Mouse (Mus musculus): Measurements from ENCODE around the gene Slc19a3. TPM values are rescaled to one million over a fixed set of nuclear protein-coding genes. Genes with fewer than 3 reads are reported as not detected.
A peak's percentile ranks its signal among the peaks of the same experiment; 100 is the strongest.
"Not testable (repeated sequence)": the region's sequence is repeated elsewhere in the genome, so short reads cannot be mapped to it uniquely, and the experiment has no call there.

The Slc19a3 gene
- polyA plus RNA-seq, 1 experiment from 2014 or later: 1.5 TPM

DNA sequence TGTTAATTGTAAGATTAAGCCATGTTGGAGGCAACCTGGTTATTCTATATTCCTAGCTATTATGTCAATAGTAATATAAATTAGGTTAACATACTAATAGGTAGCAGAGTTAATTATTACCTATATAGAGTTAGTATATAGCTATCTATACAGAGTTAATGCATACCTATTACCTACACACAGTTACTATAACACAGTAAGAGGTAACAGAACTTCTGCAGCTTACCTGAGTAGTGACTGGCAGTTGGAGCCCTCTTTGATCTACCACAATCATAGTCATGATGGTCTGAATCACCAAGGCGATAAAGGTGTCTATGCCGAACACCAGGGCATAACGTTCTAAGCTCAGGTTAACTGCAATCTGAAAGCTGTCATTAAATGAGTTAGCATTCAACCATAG, 23.8 kb downstream of the Slc19a3 start:
- no peak overlapping the region for H3K4me2 ChIP-seq (replicated peaks; ENCODE audit: low read depth, low read length)
- no peaks in the 10 kb centered on the region for H3K36me3 ChIP-seq (ENCODE audit: insufficient read depth, low read length)
- H3K4me1 ChIP-seq (ENCODE audit: insufficient read depth, low read length): no peaks in the 10 kb centered on the region
- H3K27ac ChIP-seq (ENCODE audit: low read length): no peak overlapping the region
- no peaks in the 10 kb centered on the region for H3K27me3 ChIP-seq (ENCODE audit: insufficient read depth, low read length)
- H3K4me3 ChIP-seq (ENCODE audit: low read length): no peak overlapping the region
- no peak for ATAC-seq (ENCODE audit: low FRiP score, low TSS enrichment)
- H3K9ac ChIP-seq (replicated peaks; ENCODE audit: low read length): no peak overlapping the region
- no peaks in the 10 kb centered on the region for H3K9me3 ChIP-seq (ENCODE audit: low read length)
- 81% methylated on average over 3 of the region's 3 CpGs for WGBS

DNA sequence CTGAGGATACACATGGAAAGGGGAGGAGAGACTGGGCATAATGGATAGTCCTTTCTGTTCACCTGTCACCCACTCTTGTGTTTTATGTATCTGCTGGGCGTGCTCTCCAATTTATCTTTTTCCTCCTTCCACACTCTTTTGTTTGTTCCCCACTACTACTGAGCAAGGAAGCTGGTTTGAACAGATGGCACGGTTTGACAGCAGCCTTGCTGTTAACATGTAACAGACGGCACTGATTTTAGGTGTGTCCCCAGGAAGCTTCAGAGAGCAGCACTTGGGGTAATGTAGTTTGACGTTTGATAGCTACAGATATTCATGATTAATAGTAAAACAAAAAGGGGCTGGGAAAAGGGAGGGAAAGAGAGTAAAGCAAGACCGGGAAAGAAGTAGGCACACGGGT, 30.8 kb downstream of the Slc19a3 start:
- H3K9ac ChIP-seq (replicated peaks; ENCODE audit: low read length): no peak overlapping the region
- H3K4me1 ChIP-seq (ENCODE audit: insufficient read depth, low read length): no peaks in the 10 kb centered on the region
- H3K27me3 ChIP-seq (ENCODE audit: insufficient read depth, low read length): no peaks in the 10 kb centered on the region
- WGBS: 56% methylated on average over 6 of the region's 6 CpGs
- no peak overlapping the region for H3K4me3 ChIP-seq (ENCODE audit: low read length)
- H3K27ac ChIP-seq (ENCODE audit: low read length): no peak overlapping the region
- no peak overlapping the region for H3K4me2 ChIP-seq (replicated peaks; ENCODE audit: low read depth, low read length)
- H3K9me3 ChIP-seq (ENCODE audit: low read length): no peaks in the 10 kb centered on the region
- H3K36me3 ChIP-seq (ENCODE audit: insufficient read depth, low read length): no peaks in the 10 kb centered on the region
- no peak for ATAC-seq (ENCODE audit: low FRiP score, low TSS enrichment)

DNA sequence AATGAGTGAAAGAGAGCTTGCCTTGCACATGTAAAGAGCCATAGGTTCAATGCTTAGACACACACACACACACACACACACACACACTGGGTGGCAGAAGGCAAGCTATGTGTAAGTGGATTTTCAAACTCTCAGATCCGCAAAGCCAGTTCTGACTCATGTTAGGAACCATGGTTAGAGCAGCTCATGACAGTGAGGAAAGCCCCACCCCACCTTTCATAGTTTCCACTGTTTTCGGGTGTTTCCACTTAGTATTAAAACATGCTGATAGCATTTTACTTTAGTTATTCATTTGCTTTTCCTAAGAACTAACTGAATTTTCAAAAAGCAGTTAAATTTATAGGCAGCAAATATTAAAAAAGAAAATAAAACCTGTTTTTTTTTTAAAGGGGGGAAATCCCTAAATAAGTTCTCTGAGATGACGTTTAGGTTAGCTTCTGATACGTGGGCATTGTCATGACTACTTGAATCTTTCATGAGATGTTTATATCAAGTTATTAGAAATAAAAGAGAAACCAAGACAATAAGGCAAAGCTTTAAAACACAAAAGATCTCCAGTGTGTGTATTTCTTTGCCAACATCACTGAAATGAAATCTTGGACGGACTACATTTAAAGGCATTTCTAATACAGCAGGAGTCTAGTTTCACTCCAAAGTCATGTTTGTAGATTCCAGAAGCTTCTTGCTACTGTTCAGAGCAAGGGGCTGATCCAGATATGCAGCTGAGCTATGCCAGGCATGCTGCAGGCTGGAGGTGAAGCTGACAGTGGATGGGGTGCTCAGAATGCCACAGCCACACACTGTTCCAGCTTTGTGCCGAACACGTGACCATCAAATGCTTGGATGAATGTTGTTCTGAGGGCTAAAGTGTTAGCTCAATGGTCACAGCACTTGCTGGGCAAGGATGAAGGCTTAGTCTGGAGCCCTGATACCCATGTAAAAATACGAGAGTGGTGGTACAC, 31.7 kb downstream of the Slc19a3 start:
- Histone ChIP-seq H3K4me2 (replicated peaks; ENCODE audit: low read depth, low read length) (no peak overlapping the region), H3K9ac (replicated peaks; ENCODE audit: low read length) (no peak overlapping the region), H3K4me1 (ENCODE audit: insufficient read depth, low read length) (no peaks in the 10 kb centered on the region), H3K27ac (ENCODE audit: low read length) (no peak overlapping the region), H3K4me3 (ENCODE audit: low read length) (no peak overlapping the region), H3K27me3 (ENCODE audit: insufficient read depth, low read length) (no peaks in the 10 kb centered on the region), H3K9me3 (ENCODE audit: low read length) (no peaks in the 10 kb centered on the region), H3K36me3 (ENCODE audit: insufficient read depth, low read length) (no peaks in the 10 kb centered on the region)
- ATAC-seq (ENCODE audit: low FRiP score, low TSS enrichment): no peak
- 82% methylated on average over 8 of the region's 8 CpGs for WGBS

DNA sequence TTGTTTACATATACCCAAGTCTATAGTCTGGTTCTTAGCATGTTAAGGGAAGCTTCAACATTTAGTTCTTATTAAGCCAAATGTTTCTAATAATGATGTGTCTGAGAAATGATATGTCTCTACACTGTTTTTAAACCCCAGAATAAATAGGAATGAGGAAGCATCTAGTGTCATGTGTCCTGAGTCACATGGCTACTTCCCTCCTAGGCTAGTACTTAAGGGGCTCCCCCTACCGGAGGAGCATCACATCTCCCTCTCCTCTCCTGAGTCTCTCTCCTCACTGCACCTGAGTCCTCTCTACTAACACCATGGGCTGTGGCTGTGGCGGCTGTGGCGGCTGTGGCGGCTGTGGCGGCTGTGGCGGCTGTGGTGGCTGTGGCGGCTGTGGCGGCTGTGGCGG, 37.9 kb downstream of the Slc19a3 start, which contains the start of gene Gm47959:
Gm47959 (plus strand) TSS at position 243 of the 400 bp plus-strand sequence.
- not testable (repeated sequence) for H3K27ac ChIP-seq (ENCODE audit: low read length); H3K9ac ChIP-seq (replicated peaks; ENCODE audit: low read length); H3K9me3 ChIP-seq (ENCODE audit: low read length); H3K27me3 ChIP-seq (ENCODE audit: insufficient read depth, low read length); ATAC-seq (ENCODE audit: low FRiP score, low TSS enrichment); H3K4me1 ChIP-seq (ENCODE audit: insufficient read depth, low read length); H3K4me3 ChIP-seq (ENCODE audit: low read length); H3K4me2 ChIP-seq (replicated peaks; ENCODE audit: low read depth, low read length); H3K36me3 ChIP-seq (ENCODE audit: insufficient read depth, low read length)
- WGBS: 98% methylated on average over 8 of the region's 9 CpGs

DNA sequence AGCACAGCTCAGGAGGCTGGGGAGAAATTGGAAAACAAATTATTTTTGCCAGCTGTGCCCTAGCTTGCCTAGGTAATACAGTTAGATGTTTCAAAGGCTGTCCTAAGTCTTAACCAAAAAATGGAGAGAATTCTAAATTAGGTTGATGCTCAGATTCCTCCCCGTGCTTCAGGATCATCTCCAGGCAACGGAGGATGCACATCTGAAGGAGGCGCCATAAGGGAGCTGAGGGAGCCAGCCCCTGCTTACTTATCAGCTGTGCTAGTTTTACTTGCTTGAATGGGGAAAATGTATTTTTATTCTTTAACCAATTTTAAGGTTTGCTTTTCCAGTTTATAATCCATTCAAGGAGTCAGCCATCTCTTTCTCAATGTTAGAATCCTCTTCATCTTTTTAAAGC, 44.3 kb downstream of the Slc19a3 start:
- Histone ChIP-seq H3K4me2 (replicated peaks; ENCODE audit: low read depth, low read length) (no peak overlapping the region), H3K27me3 (ENCODE audit: insufficient read depth, low read length) (no peaks in the 10 kb centered on the region), H3K9me3 (ENCODE audit: low read length) (no peaks in the 10 kb centered on the region), H3K9ac (replicated peaks; ENCODE audit: low read length) (no peak overlapping the region), H3K36me3 (ENCODE audit: insufficient read depth, low read length) (no peaks in the 10 kb centered on the region), H3K27ac (ENCODE audit: low read length) (no peak overlapping the region), H3K4me3 (ENCODE audit: low read length) (no peak overlapping the region), H3K4me1 (ENCODE audit: insufficient read depth, low read length) (no peaks in the 10 kb centered on the region)
- 84% methylated on average over 3 of the region's 3 CpGs for WGBS
- ATAC-seq (ENCODE audit: low FRiP score, low TSS enrichment): no peak

DNA sequence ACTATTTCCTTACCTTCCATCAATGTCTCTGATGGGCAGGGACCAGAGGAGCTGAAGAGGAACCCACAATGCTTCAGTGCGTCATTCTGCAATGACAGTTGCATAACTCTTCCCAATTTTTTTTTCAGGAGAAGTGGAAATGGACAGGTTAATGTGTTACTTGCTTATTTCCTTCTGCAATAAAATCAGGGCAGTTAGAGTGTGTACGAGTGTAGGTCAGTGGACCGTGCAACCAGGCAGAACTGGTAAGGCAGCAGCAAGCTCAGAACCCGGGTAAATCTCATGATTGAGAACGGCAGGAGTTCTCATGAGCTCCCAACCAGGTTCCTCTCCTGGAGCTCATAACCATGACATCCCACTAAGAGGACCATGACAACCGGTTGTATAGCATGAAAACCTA, 46.2 kb downstream of the Slc19a3 start:
- Histone ChIP-seq H3K27ac (ENCODE audit: low read length) (0 out of 2 replicates have a peak overlapping the region, but pooled peaks have one; percentile 12), H3K4me3 (ENCODE audit: low read length) (no peak overlapping the region), H3K27me3 (ENCODE audit: insufficient read depth, low read length) (no peaks in the 10 kb centered on the region), H3K9me3 (ENCODE audit: low read length) (no peaks in the 10 kb centered on the region), H3K9ac (replicated peaks; ENCODE audit: low read length) (no peak overlapping the region), H3K36me3 (ENCODE audit: insufficient read depth, low read length) (no peaks in the 10 kb centered on the region), H3K4me1 (ENCODE audit: insufficient read depth, low read length) (no peaks in the 10 kb centered on the region), H3K4me2 (replicated peaks; ENCODE audit: low read depth, low read length) (no peak overlapping the region)
- ATAC-seq (ENCODE audit: low FRiP score, low TSS enrichment): peak; percentile 87
- WGBS: 65% methylated on average over 6 of the region's 6 CpGs

DNA sequence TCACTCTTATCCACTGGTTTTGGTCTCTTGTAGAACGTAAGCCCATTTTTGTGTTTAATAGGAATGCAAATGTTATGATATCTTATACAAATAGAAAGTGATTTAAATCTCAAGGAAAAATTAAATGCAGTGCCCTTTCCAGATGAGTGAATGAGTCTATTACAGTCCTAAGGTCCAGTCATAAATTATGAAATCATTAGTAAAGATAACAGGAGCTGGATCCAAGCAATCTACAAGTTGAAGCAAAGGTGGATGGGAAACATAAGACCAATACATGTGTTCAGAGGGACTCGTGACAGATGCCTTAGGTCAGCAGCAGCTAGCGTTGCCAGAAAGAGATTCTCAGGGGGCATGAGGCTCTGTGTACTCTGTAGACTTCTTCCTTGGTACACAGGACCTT, 46.7 kb downstream of the Slc19a3 start:
- Histone ChIP-seq H3K27me3 (ENCODE audit: insufficient read depth, low read length) (no peaks in the 10 kb centered on the region), H3K9me3 (ENCODE audit: low read length) (no peaks in the 10 kb centered on the region), H3K36me3 (ENCODE audit: insufficient read depth, low read length) (no peaks in the 10 kb centered on the region), H3K9ac (replicated peaks; ENCODE audit: low read length) (no peak overlapping the region), H3K4me1 (ENCODE audit: insufficient read depth, low read length) (no peaks in the 10 kb centered on the region), H3K4me3 (ENCODE audit: low read length) (no peak overlapping the region), H3K27ac (ENCODE audit: low read length) (no peak overlapping the region), H3K4me2 (replicated peaks; ENCODE audit: low read depth, low read length) (no peak overlapping the region)
- no peak for ATAC-seq (ENCODE audit: low FRiP score, low TSS enrichment)
- WGBS: 73% methylated on average over 3 of the region's 3 CpGs

DNA sequence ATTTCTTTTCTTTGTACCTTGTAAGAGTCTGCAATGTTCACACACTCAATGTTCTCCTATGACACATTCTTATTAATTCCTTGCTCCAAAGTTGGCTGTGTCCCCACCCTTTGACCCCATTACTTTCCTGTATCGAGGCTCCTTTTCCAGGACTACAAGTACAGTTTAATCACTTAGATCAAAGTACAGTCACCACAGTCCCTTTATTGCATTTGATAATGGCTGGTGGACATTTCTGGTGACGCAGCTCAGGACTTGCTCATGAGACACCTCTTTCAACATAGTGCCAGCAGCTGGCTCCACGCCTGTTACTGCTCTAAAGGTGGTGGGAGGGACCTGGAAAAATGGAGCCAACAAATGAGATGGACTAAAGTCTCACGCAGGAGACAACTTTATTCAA, 47.2 kb downstream of the Slc19a3 start:
- Histone ChIP-seq H3K9ac (replicated peaks; ENCODE audit: low read length) (no peak overlapping the region), H3K36me3 (ENCODE audit: insufficient read depth, low read length) (no peaks in the 10 kb centered on the region), H3K4me3 (ENCODE audit: low read length) (no peak overlapping the region), H3K9me3 (ENCODE audit: low read length) (no peaks in the 10 kb centered on the region), H3K27me3 (ENCODE audit: insufficient read depth, low read length) (no peaks in the 10 kb centered on the region), H3K4me2 (replicated peaks; ENCODE audit: low read depth, low read length) (no peak overlapping the region), H3K4me1 (ENCODE audit: insufficient read depth, low read length) (no peaks in the 10 kb centered on the region), H3K27ac (ENCODE audit: low read length) (no peak overlapping the region; the same call in 1 of the 2 replicates)
- WGBS: 58% methylated on average over 4 of the region's 4 CpGs
- no peak for ATAC-seq (ENCODE audit: low FRiP score, low TSS enrichment)

DNA sequence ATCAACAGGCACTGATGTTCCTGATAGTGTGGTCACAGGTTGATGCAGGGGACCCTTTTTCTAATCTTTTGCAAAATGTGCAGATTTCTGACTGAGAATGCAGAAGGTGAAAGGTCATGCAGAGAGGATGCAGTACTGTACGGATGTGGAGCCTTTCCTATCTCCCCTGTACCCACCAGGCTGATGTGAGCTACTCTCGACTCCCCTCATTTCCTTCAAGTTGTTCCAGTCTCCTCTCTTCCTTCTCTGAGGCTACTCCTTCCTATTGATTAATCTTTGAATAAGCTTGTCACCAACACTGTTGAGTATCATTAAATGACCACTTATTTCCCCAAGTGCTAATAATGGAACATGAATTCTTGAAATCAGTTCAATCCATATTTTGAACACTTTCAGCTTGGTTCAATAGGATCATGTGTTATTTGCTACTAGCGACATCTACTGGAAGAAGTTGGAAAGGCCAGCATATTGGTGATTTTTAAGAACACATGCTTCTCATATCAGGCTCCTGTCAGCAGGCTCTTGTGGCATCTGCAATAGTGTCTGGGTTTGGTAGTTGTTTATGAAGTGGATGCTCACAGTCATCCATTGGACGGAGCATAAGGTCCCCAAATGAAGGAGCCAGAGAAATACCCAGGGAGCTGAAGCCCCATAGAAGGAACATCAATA, 50.6 kb downstream of the Slc19a3 start:
- H3K9me3 ChIP-seq (ENCODE audit: low read length): peaks cover 7% of the 10 kb centered on the region

DNA sequence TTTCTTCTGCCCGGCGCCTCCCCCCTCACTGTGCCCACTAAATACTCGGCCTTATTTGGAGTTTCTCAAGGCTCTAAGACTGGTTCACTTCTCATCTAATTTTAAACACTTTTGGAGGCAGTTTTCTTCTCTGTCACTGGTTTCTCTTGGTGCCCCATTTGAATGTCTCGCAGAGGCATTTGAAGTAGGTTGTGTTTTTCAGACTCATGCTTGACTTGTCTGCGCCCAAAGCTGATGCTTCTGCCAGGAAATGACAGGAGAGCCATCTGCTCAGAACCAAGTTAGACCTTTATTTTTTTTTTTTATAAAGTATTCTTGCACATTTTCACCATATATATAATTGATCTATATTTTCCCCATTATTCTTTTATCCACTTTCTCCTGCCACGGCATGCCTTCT, 51.5 kb downstream of the Slc19a3 start:
- WGBS: 88% methylated on average over 6 of the region's 6 CpGs

More for the DNA sequence above, 50.6 kb downstream of the Slc19a3 start:
- H3K4me2 ChIP-seq (replicated peaks; ENCODE audit: low read depth, low read length): no peak overlapping the region
- H3K36me3 ChIP-seq (ENCODE audit: insufficient read depth, low read length): no peaks in the 10 kb centered on the region
- no peak overlapping the region for H3K27ac ChIP-seq (ENCODE audit: low read length)
- no peaks in the 10 kb centered on the region for H3K4me1 ChIP-seq (ENCODE audit: insufficient read depth, low read length)
- no peaks in the 10 kb centered on the region for H3K27me3 ChIP-seq (ENCODE audit: insufficient read depth, low read length)
- WGBS: 27% methylated on average over 4 of the region's 4 CpGs
- H3K9ac ChIP-seq (replicated peaks; ENCODE audit: low read length): no peak overlapping the region
- no peak overlapping the region for H3K4me3 ChIP-seq (ENCODE audit: low read length)
- 0 out of 2 replicates have a peak, but pooled peaks have one; percentile 39 for ATAC-seq (ENCODE audit: low FRiP score, low TSS enrichment)

More for the DNA sequence above, 51.5 kb downstream of the Slc19a3 start:
- H3K4me2 ChIP-seq (replicated peaks; ENCODE audit: low read depth, low read length): no peak overlapping the region
- no peaks in the 10 kb centered on the region for H3K36me3 ChIP-seq (ENCODE audit: insufficient read depth, low read length)
- no peak overlapping the region for H3K4me3 ChIP-seq (ENCODE audit: low read length)
- no peaks in the 10 kb centered on the region for H3K4me1 ChIP-seq (ENCODE audit: insufficient read depth, low read length)
- H3K27ac ChIP-seq (ENCODE audit: low read length): no peak overlapping the region
- no peaks in the 10 kb centered on the region for H3K27me3 ChIP-seq (ENCODE audit: insufficient read depth, low read length)
- no peak overlapping the region for H3K9ac ChIP-seq (replicated peaks; ENCODE audit: low read length)
- no peak for ATAC-seq (ENCODE audit: low FRiP score, low TSS enrichment)
- H3K9me3 ChIP-seq (ENCODE audit: low read length): peaks cover 7% of the 10 kb centered on the region
